Mouse (Mus musculus): ENCODE data around the gene Hip1. TPM values are rescaled to one million over a fixed set of nuclear protein-coding genes. Genes with fewer than 3 reads are reported as not detected.
"Not testable (repeated sequence)": the region's sequence is repeated elsewhere in the genome, so short reads cannot be mapped to it uniquely, and the experiment has no call there.

Hip1 gene
- polyA plus RNA-seq, 1 experiment from 2014 or later, result 38.5 TPM

- not testable (repeated sequence) for H3K9ac ChIP-seq; H3K4me3 ChIP-seq; H3K4me2 ChIP-seq; H3K36me3 ChIP-seq; H3K9me3 ChIP-seq; H3K27me3 ChIP-seq; H3K27ac ChIP-seq; ATAC-seq (ENCODE audit: low FRiP score)
- WGBS, result 87% methylated on average over 6 of the region's 6 CpGs
- peaks cover 38% of the 10 kb centered on the region for H3K4me1 ChIP-seq (replicated peaks)
Observed at GRCm38 (mm10) chr5:135483865-135484264, 61.1 kb downstream of the Hip1 start.

GRCm38 (mm10) chr5:135478877-135479600 lies 65.9 kb downstream of the Hip1 start:
- no peak for ATAC-seq (ENCODE audit: low FRiP score)

GRCm38 (mm10) chr5:135476199-135476598 lies 68.7 kb downstream of the Hip1 start:
- Histone ChIP-seq H3K4me3 (no peak overlapping the region), H3K27me3 (no peaks in the 10 kb centered on the region), H3K4me1 (replicated peaks) (no peaks in the 10 kb centered on the region), H3K27ac (no peak overlapping the region), H3K9ac (no peak overlapping the region), H3K9me3 (no peaks in the 10 kb centered on the region), H3K36me3 (peaks cover 13% of the 10 kb centered on the region), H3K4me2 (no peak overlapping the region)
- WGBS, result 88% methylated on average over 5 of the region's 5 CpGs
- ATAC-seq (ENCODE audit: low FRiP score), result no peak

More at GRCm38 (mm10) chr5:135478877-135479600, 65.9 kb downstream of the Hip1 start:
- Histone ChIP-seq H3K4me2 (no peak overlapping the region), H3K4me3 (no peak overlapping the region), H3K36me3 (peaks cover 13% of the 10 kb centered on the region), H3K27me3 (no peaks in the 10 kb centered on the region), H3K9ac (no peak overlapping the region), H3K27ac (no peak overlapping the region), H3K4me1 (replicated peaks) (no peaks in the 10 kb centered on the region), H3K9me3 (no peaks in the 10 kb centered on the region)
- WGBS, result 93% methylated on average over 12 of the region's 12 CpGs

- H3K4me3 ChIP-seq, result no peak overlapping the region
- peaks cover 10% of the 10 kb centered on the region for H3K36me3 ChIP-seq
- H3K27me3 ChIP-seq, result no peaks in the 10 kb centered on the region
- no peak overlapping the region for H3K4me2 ChIP-seq
- no peak overlapping the region for H3K9ac ChIP-seq
- H3K9me3 ChIP-seq, result no peaks in the 10 kb centered on the region
- no peaks in the 10 kb centered on the region for H3K4me1 ChIP-seq (replicated peaks)
- H3K27ac ChIP-seq, result no peak overlapping the region
- WGBS, result 90% methylated on average over 6 of the region's 6 CpGs
- ATAC-seq (ENCODE audit: low FRiP score), result no peak
Observed at GRCm38 (mm10) chr5:135472405-135472804, 72.5 kb downstream of the Hip1 start.

- no peak overlapping the region for H3K9ac ChIP-seq
- no peaks in the 10 kb centered on the region for H3K27me3 ChIP-seq
- H3K4me3 ChIP-seq, result no peak overlapping the region
- no peaks in the 10 kb centered on the region for H3K4me1 ChIP-seq (replicated peaks)
- no peaks in the 10 kb centered on the region for H3K9me3 ChIP-seq
- WGBS, result 97% methylated on average over 4 of the region's 4 CpGs
- peaks cover 15% of the 10 kb centered on the region for H3K36me3 ChIP-seq
- H3K4me2 ChIP-seq, result no peak overlapping the region
- ATAC-seq (ENCODE audit: low FRiP score), result no peak
- no peak overlapping the region for H3K27ac ChIP-seq
Observed at GRCm38 (mm10) chr5:135471747-135472146, 73.2 kb downstream of the Hip1 start.

- Histone ChIP-seq H3K4me2 (no peak overlapping the region), H3K4me1 (replicated peaks) (peaks cover 14% of the 10 kb centered on the region), H3K27me3 (no peaks in the 10 kb centered on the region), H3K9ac (no peak overlapping the region), H3K36me3 (peaks cover 6% of the 10 kb centered on the region; the same call in 1 of the 2 replicates), H3K27ac (no peak overlapping the region), H3K9me3 (no peaks in the 10 kb centered on the region), H3K4me3 (no peak overlapping the region)
- no peak for ATAC-seq (ENCODE audit: low FRiP score)
- WGBS, result 91% methylated on average over 6 of the region's 6 CpGs
Observed at GRCm38 (mm10) chr5:135468280-135468679, 76.6 kb downstream of the Hip1 start.

- Histone ChIP-seq H3K27me3 (no peaks in the 10 kb centered on the region), H3K9me3 (no peaks in the 10 kb centered on the region), H3K4me3 (no peak overlapping the region), H3K27ac (peak overlapping the region; percentile 70), H3K9ac (peak overlapping the region; percentile 8; the same call in 1 of the 2 replicates), H3K4me1 (replicated peaks) (peaks cover 15% of the 10 kb centered on the region), H3K36me3 (peaks cover 6% of the 10 kb centered on the region; the same call in 1 of the 2 replicates), H3K4me2 (no peak overlapping the region)
- 46% methylated on average over 7 of the region's 7 CpGs for WGBS
- ATAC-seq (ENCODE audit: low FRiP score), result 0 out of 2 replicates have a peak, but pooled peaks have one; percentile 24
Observed at GRCm38 (mm10) chr5:135465833-135466291, 79.1 kb downstream of the Hip1 start.

GRCm38 (mm10) chr5:135463380-135463779 lies 81.5 kb downstream of the Hip1 start:
- H3K4me3 ChIP-seq, result no peak overlapping the region
- H3K4me2 ChIP-seq, result no peak overlapping the region
- H3K9ac ChIP-seq, result no peak overlapping the region
- H3K9me3 ChIP-seq, result no peaks in the 10 kb centered on the region
- ATAC-seq (ENCODE audit: low FRiP score), result no peak
- H3K4me1 ChIP-seq (replicated peaks), result peaks cover 24% of the 10 kb centered on the region
- H3K27ac ChIP-seq, result peak overlapping the region; percentile 8; the same call in 1 of the 2 replicates
- WGBS, result 84% methylated on average over 8 of the region's 8 CpGs
- H3K27me3 ChIP-seq, result no peaks in the 10 kb centered on the region
- peaks cover 25% of the 10 kb centered on the region for H3K36me3 ChIP-seq

- Histone ChIP-seq H3K4me3 (no peak overlapping the region), H3K27ac (peak overlapping the region; percentile 83), H3K27me3 (no peaks in the 10 kb centered on the region), H3K4me2 (0 out of 2 replicates have a peak overlapping the region, but pooled peaks have one; percentile 2), H3K36me3 (peaks cover 41% of the 10 kb centered on the region), H3K9me3 (no peaks in the 10 kb centered on the region), H3K4me1 (replicated peaks) (peaks cover 15% of the 10 kb centered on the region), H3K9ac (no peak overlapping the region)
- ATAC-seq (ENCODE audit: low FRiP score), result peak; percentile 57; the same call in 1 of the 2 replicates
- WGBS, result 67% methylated on average over 4 of the region's 4 CpGs
Observed at GRCm38 (mm10) chr5:135460833-135461173, 84.1 kb downstream of the Hip1 start.

- ATAC-seq (ENCODE audit: low FRiP score), result peak; percentile 85
- 50% methylated on average over 12 of the region's 12 CpGs for WGBS
- Histone ChIP-seq H3K9me3 (no peaks in the 10 kb centered on the region), H3K9ac (no peak overlapping the region), H3K4me1 (replicated peaks) (peaks cover 10% of the 10 kb centered on the region), H3K36me3 (peaks cover 46% of the 10 kb centered on the region), H3K4me3 (no peak overlapping the region), H3K27ac (peak overlapping the region; percentile 83), H3K27me3 (no peaks in the 10 kb centered on the region), H3K4me2 (0 out of 2 replicates have a peak overlapping the region, but pooled peaks have one; percentile 2)
Observed at GRCm38 (mm10) chr5:135460152-135460832, 84.6 kb downstream of the Hip1 start.

- Histone ChIP-seq H3K9me3 (no peaks in the 10 kb centered on the region; the same call in 1 of the 2 replicates), H3K27ac (no peak overlapping the region), H3K27me3 (no peaks in the 10 kb centered on the region), H3K9ac (no peak overlapping the region), H3K36me3 (peaks cover 54% of the 10 kb centered on the region), H3K4me1 (replicated peaks) (peaks cover 10% of the 10 kb centered on the region), H3K4me3 (no peak overlapping the region), H3K4me2 (no peak overlapping the region)
- ATAC-seq (ENCODE audit: low FRiP score), result no peak
- 78% methylated on average over 3 of the region's 3 CpGs for WGBS
Observed at GRCm38 (mm10) chr5:135459486-135459885, 85.4 kb downstream of the Hip1 start.

GRCm38 (mm10) chr5:135457961-135458360 lies 87.0 kb downstream of the Hip1 start:
- Histone ChIP-seq H3K4me2 (no peak overlapping the region), H3K36me3 (peaks cover 69% of the 10 kb centered on the region), H3K4me3 (no peak overlapping the region), H3K4me1 (replicated peaks) (peaks cover 10% of the 10 kb centered on the region), H3K9ac (no peak overlapping the region), H3K9me3 (peaks cover 5% of the 10 kb centered on the region; the same call in 1 of the 2 replicates), H3K27ac (no peak overlapping the region), H3K27me3 (no peaks in the 10 kb centered on the region)
- no peak for ATAC-seq (ENCODE audit: low FRiP score)
- WGBS, result 93% methylated on average over 16 of the region's 16 CpGs
